Mouse (Mus musculus) spleen, adult 2 months (tissue): ENCODE data around the gene Eif4enif1. TPM values are rescaled to one million over a fixed set of nuclear protein-coding genes. Genes with fewer than 3 reads are reported as not detected.
A peak's percentile ranks its signal among the peaks of the same experiment; 100 is the strongest.
"Not testable (repeated sequence)": the region's sequence is repeated elsewhere in the genome, so short reads cannot be mapped to it uniquely, and the experiment has no call there.

Experiments
- DNase-seq, 2 experiments: peaks; one replicate each; pipeline versions ENCODE4 v3.0.0 to v3.0.0-alpha.2; 2012 to 2021; ENCODE audit warnings: low spot score in 2 of 2, low read depth in 1 of 2
- H3K27ac ChIP-seq: fragments of 200-500 bp; 2 replicates; pipeline ENCODE4 v1.5.1; 2012; ENCODE audit warnings: low read length, inconsistent platforms; ENCODE audit not compliant: insufficient read depth
- H3K27me3 ChIP-seq: fragments of 200-500 bp; 2 replicates; pipeline ENCODE4 v1.6.1; 2012; ENCODE audit warnings: mild to moderate bottlenecking, moderate library complexity, low read length, inconsistent platforms; ENCODE audit not compliant: control insufficient read depth, insufficient read depth
- H3K36me3 ChIP-seq: fragments of 200-500 bp; 2 replicates; pipeline ENCODE4 v1.6.1; 2012; ENCODE audit warnings: mild to moderate bottlenecking, low read length, inconsistent platforms; ENCODE audit not compliant: control insufficient read depth, insufficient read depth
- H3K4me1 ChIP-seq: fragments of 200-500 bp; 2 replicates; pipeline ENCODE4 v1.6.1; 2011; ENCODE audit warnings: inconsistent platforms; ENCODE audit not compliant: control insufficient read depth, insufficient read depth, insufficient read length
- H3K4me3 ChIP-seq: fragments of 200-500 bp; 2 replicates; pipeline ENCODE4 v1.5.1; 2011; ENCODE audit warnings: mild to moderate bottlenecking, inconsistent platforms; ENCODE audit not compliant: insufficient read depth, insufficient read length; ENCODE audit errors: extremely low read depth
- WGBS: fragments of 180-500 bp; shearing (Covaris S2); methylation state at CpG from one replicate; pipeline ENCODE4 v1.1.7; 2018; 5-methylcytosine and 5-hydroxymethylcytosine counted together
- polyA plus RNA-seq: library from polyadenylated mRNA; depleted of rRNA; stranded (reverse); fragments of >200 nt; gene quantifications from 2 replicates; pipeline ENCODE4 v1.2.3, GENCODE M21; 2012

Eif4enif1 gene
- polyA plus RNA-seq, 1 experiment, result 34.3 TPM

DNA sequence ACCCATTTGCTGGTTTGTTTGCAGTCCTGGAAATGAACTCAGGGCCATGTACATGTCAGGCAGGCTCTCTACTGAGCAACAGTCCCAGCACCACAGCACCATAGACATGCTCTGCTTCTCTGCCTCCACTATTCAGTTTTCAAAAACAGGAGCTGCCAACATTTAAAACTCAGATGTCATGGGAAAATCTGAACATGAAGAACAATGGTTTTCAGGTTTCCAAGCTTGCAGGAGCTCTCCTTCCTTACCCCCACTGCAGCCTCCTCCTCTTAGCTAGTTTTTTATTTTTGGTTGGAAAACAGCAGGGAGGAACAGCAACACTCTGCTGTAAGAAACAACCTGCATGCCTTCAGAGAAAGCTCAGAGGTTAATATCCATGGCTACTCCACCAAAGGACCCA lies 35.9 kb upstream of the Eif4enif1 start:
- H3K27ac ChIP-seq, DNase-seq, H3K27me3 ChIP-seq, H3K4me3 ChIP-seq, H3K36me3 ChIP-seq, H3K4me1 ChIP-seq: not testable (repeated sequence)

DNA sequence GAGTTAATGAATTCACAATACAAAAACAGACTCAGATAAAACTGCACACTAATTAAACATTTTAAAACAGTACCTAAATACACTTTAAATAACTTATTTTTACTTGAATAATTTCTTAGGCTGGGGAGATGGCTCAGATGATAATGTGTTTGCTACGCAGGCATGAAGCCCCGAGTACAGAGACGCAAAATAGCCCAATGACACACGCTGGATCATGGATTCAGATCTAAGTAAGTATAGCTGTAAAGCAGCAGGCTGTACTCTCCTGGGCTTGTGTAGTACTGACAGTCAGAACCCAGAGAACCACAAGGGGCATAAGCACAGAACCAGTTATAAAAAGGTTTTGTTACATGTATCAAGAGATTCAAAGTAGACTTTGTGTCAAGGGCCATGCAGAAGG lies 35.1 kb upstream of the Eif4enif1 start:
- WGBS, result 90% methylated on average over 4 of the region's 4 CpGs
- not testable (repeated sequence) for H3K4me3 ChIP-seq, H3K27me3 ChIP-seq, H3K27ac ChIP-seq, H3K4me1 ChIP-seq, H3K36me3 ChIP-seq
- peak in 1 of 2 experiments; percentile 14 for DNase-seq

DNA sequence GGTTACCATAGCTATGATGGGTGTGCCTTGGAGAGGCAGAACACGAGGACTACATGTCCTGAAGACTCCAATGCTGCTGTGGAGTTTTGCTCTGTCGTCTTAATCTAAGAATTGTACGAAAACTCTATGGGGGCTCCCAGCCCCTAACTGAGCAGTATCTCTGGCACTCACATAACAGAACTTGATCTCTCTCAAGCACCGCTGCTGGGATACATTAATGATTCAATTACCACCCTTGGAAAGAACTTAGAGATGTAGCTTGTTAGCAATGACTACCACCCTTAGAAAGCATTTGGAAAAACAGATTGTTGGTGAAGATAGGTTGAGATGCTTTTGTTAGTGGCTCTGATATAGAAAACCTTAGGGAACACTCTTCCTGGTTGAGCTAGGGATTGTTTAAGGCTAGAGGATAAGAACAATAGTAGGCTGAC lies 34.6 kb upstream of the Eif4enif1 start:
- not testable (repeated sequence) for H3K27ac ChIP-seq, H3K36me3 ChIP-seq, H3K4me3 ChIP-seq, H3K27me3 ChIP-seq, H3K4me1 ChIP-seq
- 72% methylated on average over 4 of the region's 4 CpGs for WGBS
- DNase-seq, result peak in 1 of 2 experiments; percentile 36

DNA sequence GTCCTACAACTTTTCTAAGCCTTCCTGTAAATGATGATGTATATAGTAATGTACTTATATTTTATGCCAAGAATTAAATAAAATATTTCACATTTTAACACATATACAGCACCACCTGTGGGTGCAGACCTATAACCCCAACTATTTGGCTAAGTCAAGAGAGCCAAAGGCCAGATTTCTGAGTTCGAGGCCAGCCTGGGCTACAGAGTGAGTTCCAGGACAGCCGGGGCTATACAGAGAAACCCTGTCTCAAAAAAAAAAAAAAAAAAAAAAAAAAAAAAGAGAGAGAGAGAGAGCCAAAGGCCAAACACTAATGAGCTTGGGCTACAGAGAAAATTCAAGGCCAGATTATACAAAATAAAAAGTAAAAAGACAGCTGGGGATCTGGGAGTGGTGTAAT lies 33.1 kb upstream of the Eif4enif1 start:
- not testable (repeated sequence) for H3K27me3 ChIP-seq, H3K36me3 ChIP-seq, H3K27ac ChIP-seq, H3K4me1 ChIP-seq, H3K4me3 ChIP-seq
- 66% methylated on average over 2 of the region's 2 CpGs for WGBS
- peak in 1 of 2 experiments; percentile 39 for DNase-seq

DNA sequence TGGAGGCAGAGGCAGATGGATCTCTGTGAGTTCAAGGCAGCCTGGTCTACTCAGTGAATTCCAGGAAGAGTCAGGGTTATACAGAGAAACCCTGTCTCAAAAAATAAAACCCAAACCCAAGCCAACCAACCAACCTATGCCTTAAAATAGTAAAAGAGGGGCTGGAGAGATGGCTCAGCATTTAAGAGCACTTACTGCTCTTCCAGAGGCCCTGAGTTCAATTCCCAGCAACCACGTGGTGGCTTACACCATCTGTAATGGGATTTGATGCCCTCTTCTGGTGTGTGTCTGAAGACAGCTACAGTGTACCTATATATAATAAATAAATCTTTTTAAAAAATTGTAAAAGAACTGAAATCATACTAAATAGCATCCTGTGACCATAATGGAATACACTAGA lies 30.3 kb upstream of the Eif4enif1 start:
- H3K27me3 ChIP-seq, H3K4me3 ChIP-seq, H3K27ac ChIP-seq, H3K4me1 ChIP-seq, H3K36me3 ChIP-seq: not testable (repeated sequence)
- 65% methylated on average over 1 of the region's 1 CpGs for WGBS
- peak in 1 of 2 experiments; percentile 54 for DNase-seq

DNA sequence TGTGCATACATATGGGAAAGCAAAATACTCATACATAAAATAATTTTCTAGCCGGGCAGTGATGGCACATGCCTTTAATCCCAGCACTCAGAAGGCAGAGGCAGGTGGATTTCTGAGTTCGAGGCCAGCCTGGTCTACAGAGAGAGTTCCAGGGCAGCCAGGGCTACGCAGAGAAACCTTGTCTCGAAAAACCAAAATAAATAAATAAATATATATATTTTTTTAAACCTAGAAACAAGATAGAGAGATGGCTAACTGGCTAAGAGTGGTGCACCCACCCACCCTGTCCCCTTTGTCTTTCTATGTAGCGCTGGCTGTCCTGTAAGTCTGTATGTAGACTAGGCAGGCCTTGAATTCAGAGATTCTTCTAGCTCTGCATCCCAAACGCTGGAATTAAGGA lies 29.7 kb upstream of the Eif4enif1 start:
- not testable (repeated sequence) for DNase-seq, H3K36me3 ChIP-seq, H3K4me3 ChIP-seq, H3K4me1 ChIP-seq, H3K27ac ChIP-seq, H3K27me3 ChIP-seq
- 56% methylated on average over 5 of the region's 6 CpGs for WGBS

DNA sequence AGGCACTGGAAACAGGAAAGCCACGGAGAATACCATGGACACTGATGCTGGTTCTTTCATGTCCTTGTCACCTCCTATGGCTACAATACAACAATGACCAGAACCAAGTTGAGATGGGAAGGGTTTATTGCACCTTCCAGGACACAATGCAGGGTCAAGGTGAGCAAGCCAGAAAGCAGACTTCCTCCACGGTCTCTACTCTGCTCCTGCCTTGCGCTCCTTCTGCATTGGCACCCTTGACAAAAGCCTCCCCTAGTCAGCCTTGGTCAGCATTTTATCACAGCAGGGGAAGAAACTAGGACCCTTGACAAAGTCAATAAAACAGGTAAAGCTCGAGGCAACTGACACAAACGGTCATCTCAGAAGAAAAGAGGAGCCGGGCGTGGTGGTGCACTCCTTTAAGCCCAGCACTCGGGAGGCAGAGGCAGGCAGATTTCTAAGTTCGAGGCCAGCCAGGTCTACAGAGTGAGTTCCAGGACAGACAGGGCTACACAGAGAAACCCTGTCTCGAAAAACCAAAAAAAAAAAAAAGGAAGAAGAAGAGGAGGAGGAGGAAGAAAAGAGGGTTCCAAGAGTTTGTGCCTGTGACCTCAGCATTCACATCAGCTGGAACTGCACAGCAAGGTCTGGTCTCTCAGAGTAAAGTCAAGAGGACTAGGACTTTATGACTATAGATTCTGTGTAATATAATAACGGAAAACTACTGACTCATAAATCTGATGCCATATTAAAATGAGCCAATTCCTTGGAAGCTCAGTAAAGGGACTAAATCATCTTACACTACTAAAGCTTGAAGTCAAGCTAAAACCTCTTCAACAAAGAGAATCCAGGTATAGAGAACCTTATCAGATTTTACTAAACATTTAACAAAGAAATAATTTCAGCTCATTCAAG lies 28.5 kb upstream of the Eif4enif1 start:
- not testable (repeated sequence) for H3K4me1 ChIP-seq, H3K4me3 ChIP-seq, H3K27ac ChIP-seq, H3K27me3 ChIP-seq, H3K36me3 ChIP-seq
- DNase-seq, result peak in 1 of 2 experiments; percentile 73
- WGBS, result 85% methylated on average over 11 of the region's 11 CpGs

DNA sequence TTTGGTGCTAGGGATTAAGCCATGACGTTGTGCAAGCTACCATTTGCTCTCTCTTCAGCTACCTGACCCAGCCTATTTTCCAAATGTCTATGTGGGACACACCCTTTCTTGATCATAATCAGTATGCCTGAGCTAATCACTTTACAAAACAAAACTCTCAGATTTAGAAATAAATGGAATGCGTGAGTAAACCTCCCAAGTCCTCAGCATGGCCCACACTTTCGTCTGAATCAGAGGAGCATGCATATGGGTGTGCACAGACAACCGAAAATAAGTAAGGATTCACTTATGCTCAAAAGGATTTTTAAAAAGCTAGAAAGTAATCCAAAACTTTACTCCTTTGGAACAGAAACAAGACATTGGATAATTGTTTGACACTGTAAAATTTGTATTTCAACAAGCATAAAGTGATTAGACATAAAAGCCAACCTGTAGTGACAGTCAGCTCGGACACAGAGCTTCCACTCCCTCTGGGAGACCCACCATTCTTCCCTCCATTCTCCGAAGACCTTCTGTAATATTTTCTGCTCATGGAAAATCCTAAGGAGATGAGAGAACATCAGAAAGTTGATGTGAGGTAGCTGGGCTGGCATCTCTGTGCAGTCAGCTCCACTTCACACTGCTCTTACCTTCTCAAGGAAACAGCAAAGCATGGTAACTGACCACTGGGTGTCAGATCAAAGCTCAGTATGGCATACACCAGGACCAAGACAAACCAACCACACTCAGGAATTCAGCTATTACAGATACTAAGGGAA lies 23.0 kb upstream of the Eif4enif1 start:
- peak in 1 of 2 experiments; percentile 56 for DNase-seq
- not testable (repeated sequence) for H3K4me3 ChIP-seq, H3K27ac ChIP-seq, H3K4me1 ChIP-seq, H3K36me3 ChIP-seq, H3K27me3 ChIP-seq
- 90% methylated on average over 6 of the region's 6 CpGs for WGBS

DNA sequence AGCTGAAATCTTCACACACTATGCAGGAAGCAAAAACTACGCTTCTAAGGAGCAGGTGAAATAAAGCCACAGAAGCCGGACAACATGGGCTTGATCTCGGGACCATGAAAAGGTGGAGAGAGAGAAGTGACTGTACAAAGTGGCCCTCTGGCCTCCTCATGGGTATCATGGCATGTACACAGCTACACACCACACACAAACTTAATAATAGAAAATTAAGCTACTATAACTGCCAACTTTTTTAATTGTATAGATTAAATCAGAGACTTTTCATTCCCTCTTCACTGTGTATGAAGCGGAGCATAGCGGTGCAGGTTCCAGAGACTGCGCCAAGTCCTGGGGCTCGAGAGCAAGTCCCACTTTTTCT lies 22.5 kb upstream of the Eif4enif1 start:
- not testable (repeated sequence) for H3K27ac ChIP-seq, H3K4me1 ChIP-seq, H3K36me3 ChIP-seq, H3K27me3 ChIP-seq, H3K4me3 ChIP-seq
- 82% methylated on average over 7 of the region's 7 CpGs for WGBS
- peak in 1 of 2 experiments; percentile 37 for DNase-seq

DNA sequence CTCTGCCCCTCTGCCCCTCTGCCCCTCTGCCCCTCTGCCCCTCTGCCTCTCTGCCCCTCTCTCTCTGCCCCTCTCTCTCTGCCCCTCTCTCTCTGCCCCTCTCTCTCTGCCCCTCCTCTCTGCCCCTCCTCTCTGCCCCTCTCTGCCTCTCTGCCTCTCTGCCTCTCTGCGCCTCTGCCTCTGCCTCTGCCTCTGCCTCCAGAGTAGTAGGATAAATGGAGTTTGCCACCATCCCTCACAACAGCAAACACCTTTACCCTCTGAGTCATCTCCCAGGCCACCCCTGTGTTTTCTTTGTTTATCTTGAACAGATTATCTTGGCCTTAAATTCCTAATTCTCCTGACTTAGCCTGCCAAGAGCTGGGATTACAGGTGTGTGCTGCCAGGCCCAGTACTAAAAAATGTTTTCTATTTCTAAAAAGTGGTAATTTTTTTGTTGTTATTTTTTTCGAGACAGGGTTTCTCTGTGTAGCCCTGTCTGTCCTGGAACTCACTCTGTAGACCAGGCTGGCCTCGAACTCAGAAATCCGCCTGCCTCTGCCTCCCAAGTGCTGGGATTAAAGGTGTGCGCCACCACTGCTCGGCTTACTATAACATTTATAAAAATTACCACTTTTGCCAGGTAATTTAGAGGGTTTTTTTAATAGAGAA lies 21.6 kb upstream of the Eif4enif1 start:
- WGBS, result 78% methylated on average over 6 of the region's 6 CpGs
- not testable (repeated sequence) for H3K27ac ChIP-seq, H3K27me3 ChIP-seq, H3K4me1 ChIP-seq, DNase-seq, H3K36me3 ChIP-seq, H3K4me3 ChIP-seq
